Mouse (Mus musculus): ENCODE measurements at regions not wholly inside any gene's neighbourhood (a gene's known extent, or its start where the extent isn't known, plus 50 kb on each side); places are given as distances from the start of the nearest gene placed in this dataset.

DNA sequence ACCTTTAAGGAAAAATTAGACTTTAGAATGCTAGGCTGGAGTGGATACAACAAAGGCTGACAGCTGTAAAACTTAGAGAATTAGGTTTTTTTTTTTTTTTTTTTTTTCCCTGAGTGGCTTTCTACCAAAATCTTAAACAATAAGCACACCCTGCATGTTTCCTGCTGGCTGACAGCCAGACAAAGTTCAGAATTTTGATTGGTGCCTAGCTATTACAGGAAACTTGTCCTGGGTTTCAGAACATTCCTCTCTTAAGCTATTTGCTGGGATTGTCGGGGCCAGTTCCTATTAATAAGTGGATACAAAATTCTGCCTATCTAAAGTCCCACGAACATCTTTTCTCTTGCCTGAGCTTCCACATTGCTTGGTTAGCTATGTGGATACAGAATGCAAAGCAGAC lies 296.7 kb upstream of the Tenm2 start:
- TF ChIP-seq POLR2A (IDR thresholded peaks at IDR 0.05; ENCODE audit: extremely low read depth, insufficient read depth, low read length) (no peak), CTCF (IDR thresholded peaks at IDR 0.05; ENCODE audit: extremely low read depth, insufficient read depth, low read length) (no peak)
- no peak overlapping the region for H3K4me3 ChIP-seq (ENCODE audit: insufficient read depth, low read length)
- H3K4me1 ChIP-seq (ENCODE audit: control insufficient read depth, insufficient read depth, low read length) = no peaks in the 10 kb centered on the region
- no peak overlapping the region for H3K27ac ChIP-seq (ENCODE audit: insufficient read depth, low read length)

DNA sequence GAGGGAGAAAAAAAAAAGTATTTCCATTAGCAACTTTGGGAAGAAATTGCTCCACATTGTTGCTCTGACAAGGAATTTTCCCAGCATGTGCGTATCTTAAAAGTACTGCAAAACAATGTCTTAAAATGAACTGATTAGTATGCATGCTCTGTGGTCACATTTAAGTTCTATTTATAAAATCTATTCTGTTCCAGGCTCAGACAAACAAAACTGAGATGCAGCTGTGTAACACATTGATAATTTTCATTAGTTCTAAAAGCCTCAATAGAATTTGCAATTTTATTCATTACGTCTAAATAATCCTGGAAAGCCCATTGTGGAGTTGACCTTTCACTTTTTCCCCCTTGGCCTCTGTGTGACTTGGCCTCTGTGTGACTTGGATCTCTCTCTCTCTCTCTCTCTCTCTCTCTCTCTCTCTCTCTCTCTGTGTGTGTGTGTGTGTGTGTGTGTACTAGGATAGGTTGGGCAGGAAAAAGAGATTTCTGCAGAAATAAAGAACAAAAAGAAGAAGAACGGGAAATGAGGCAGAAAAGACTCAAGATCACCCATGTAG lies 262.8 kb upstream of the Tenm2 start:
- Histone ChIP-seq H3K27ac (ENCODE audit: insufficient read depth, low read length) (no peak overlapping the region), H3K4me3 (ENCODE audit: insufficient read depth, low read length) (no peak overlapping the region)
- no peak for TF ChIP-seq CTCF (IDR thresholded peaks at IDR 0.05; ENCODE audit: extremely low read depth, insufficient read depth, low read length)
- TF ChIP-seq POLR2A (IDR thresholded peaks at IDR 0.05; ENCODE audit: extremely low read depth, insufficient read depth, low read length) = no peak

DNA sequence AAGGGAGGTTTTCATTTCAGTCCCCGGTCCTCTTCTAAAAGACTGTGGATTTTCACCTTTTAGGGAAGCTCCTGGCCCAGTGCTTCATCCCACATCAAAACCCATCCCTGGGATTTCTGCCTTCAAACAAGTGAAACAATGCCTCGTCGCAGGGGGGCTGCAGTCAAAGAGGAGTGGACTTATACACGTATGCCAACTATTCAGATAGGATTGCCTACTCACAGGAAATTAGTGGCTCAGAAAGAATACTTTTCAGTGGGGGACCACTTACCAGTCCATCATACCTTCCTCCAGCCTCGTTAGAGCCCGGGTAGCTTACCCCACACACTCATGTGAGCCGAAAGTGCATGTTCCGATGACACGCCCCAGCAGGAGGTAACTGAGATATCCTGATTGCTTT lies 262.1 kb upstream of the Tenm2 start:
- H3K4me1 ChIP-seq (ENCODE audit: control insufficient read depth, insufficient read depth, low read length) = no peaks in the 10 kb centered on the region
- TF ChIP-seq POLR2A (IDR thresholded peaks at IDR 0.05; ENCODE audit: extremely low read depth, insufficient read depth, low read length) (no peak), CTCF (IDR thresholded peaks at IDR 0.05; ENCODE audit: extremely low read depth, insufficient read depth, low read length) (no peak)
- no peak overlapping the region for H3K27ac ChIP-seq (ENCODE audit: insufficient read depth, low read length)
- H3K4me3 ChIP-seq (ENCODE audit: insufficient read depth, low read length) = no peak overlapping the region

More for the DNA sequence above, 262.8 kb upstream of the Tenm2 start:
- no peaks in the 10 kb centered on the region for H3K4me1 ChIP-seq (ENCODE audit: control insufficient read depth, insufficient read depth, low read length)

DNA sequence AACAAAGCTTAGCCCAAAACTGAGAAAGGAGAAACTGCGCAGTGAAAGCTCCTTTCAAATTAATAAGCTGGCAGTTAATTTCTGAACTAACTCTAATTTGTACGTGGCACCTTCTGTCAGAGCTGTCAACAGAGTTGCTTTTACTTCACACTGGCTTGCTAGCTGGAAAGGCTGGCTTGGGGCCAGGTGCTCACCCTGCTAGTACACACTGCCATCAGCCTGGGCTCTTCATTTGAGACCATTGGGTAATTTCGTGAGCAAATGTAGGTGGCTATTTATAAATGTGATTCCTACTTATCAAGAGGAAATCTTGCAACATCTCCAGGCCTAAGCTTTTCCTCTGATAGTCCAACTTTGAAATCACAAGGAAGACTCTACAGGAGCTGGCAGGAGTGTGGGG lies 244.5 kb upstream of the Tenm2 start:
- H3K27ac ChIP-seq (ENCODE audit: insufficient read depth, low read length) = no peak overlapping the region
- no peaks in the 10 kb centered on the region for H3K4me1 ChIP-seq (ENCODE audit: control insufficient read depth, insufficient read depth, low read length)
- TF ChIP-seq CTCF (IDR thresholded peaks at IDR 0.05; ENCODE audit: extremely low read depth, insufficient read depth, low read length) = no peak
- TF ChIP-seq POLR2A (IDR thresholded peaks at IDR 0.05; ENCODE audit: extremely low read depth, insufficient read depth, low read length) = no peak
- H3K4me3 ChIP-seq (ENCODE audit: insufficient read depth, low read length) = no peak overlapping the region

DNA sequence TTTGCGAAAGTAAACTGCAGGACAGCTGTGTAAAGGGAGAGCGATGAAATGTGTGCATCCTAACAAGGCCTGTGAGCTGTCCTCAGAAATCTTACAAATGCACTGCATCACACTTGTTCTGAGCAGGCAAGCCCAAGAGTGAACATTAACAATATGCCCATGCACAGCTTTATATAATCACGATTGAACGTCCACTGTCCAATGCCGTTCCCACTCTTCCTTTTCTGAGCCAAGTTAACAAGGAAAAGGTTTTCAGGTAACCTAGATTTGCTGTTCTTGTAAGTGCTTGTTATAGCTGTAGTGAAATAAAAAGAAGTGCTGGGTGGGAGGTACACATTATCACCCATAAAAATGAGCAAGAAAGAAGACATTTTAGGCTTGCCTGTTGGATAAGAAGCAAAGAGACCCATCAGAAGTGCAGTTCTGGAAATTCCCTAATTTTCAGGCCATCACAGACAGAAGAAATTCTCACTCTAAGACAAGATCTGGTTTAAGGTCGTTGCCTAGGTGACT lies 243.3 kb upstream of the Tenm2 start:
- Histone ChIP-seq H3K4me1 (ENCODE audit: control insufficient read depth, insufficient read depth, low read length) (no peaks in the 10 kb centered on the region), H3K4me3 (ENCODE audit: insufficient read depth, low read length) (no peak overlapping the region), H3K27ac (ENCODE audit: insufficient read depth, low read length) (no peak overlapping the region)
- TF ChIP-seq POLR2A (IDR thresholded peaks at IDR 0.05; ENCODE audit: extremely low read depth, insufficient read depth, low read length) = no peak
- TF ChIP-seq CTCF (IDR thresholded peaks at IDR 0.05; ENCODE audit: extremely low read depth, insufficient read depth, low read length) = no peak

DNA sequence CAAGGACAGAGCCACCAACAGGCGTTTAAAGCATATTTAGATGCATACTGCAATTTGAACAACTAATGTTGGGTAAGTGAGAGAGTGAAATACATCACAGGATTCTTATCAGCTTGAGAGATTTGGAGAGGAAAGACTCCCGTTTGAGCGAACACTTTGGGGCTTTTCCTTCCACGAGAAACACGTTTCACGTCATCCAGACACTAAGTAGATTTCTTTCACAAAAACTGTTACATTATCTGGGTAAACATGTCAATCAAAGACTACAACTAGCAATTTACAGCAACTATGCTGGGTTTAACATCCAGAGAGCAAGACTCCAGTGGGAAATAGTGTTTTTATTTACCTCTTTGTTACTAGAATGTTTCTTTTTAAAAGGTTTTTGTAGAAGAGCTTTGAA lies 238.3 kb upstream of the Tenm2 start:
- Histone ChIP-seq H3K4me1 (ENCODE audit: control insufficient read depth, insufficient read depth, low read length) (no peaks in the 10 kb centered on the region), H3K4me3 (ENCODE audit: insufficient read depth, low read length) (no peak overlapping the region), H3K27ac (ENCODE audit: insufficient read depth, low read length) (no peak overlapping the region)
- TF ChIP-seq POLR2A (IDR thresholded peaks at IDR 0.05; ENCODE audit: extremely low read depth, insufficient read depth, low read length) (no peak), CTCF (IDR thresholded peaks at IDR 0.05; ENCODE audit: extremely low read depth, insufficient read depth, low read length) (no peak)

DNA sequence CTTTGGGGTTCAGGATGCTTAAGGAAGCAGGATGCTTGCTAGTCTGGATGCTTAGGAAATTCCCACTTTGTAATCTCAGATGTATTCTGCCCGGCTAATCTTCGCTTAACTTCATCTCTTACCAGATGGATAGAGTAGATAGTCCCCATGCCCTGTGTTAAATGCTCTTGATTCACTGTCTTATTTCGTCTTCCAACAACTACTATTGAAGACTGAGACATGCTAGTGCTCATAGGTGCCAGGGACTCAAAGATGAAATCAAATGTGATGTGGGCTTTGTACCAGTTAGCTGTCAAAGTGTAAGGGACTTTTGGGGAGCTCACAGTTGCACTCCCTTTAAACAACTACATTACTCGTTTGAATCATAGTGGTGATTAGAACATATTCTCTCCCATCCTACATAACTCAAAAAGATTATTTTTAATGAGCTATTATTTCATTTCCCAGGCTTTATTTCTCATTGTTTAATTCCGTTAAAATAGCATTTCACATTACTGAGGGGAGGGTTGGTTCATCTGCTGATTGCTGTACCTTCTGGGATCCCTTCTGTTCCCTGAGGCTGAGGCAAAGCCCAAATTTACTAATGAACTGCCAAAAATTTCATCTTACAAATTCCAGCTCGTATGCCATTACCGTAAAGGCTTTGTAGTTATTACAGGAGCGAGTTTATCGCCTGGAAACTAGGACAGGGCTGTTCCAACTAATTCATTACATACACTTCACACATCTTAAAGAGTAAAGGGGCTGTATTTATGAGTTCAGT lies 228.1 kb upstream of the Tenm2 start:
- Histone ChIP-seq H3K4me3 (ENCODE audit: insufficient read depth, low read length) (no peak overlapping the region), H3K27ac (ENCODE audit: insufficient read depth, low read length) (no peak overlapping the region), H3K4me1 (ENCODE audit: control insufficient read depth, insufficient read depth, low read length) (no peaks in the 10 kb centered on the region)
- no peak for TF ChIP-seq POLR2A (IDR thresholded peaks at IDR 0.05; ENCODE audit: extremely low read depth, insufficient read depth, low read length)
- no peak for TF ChIP-seq CTCF (IDR thresholded peaks at IDR 0.05; ENCODE audit: extremely low read depth, insufficient read depth, low read length)

DNA sequence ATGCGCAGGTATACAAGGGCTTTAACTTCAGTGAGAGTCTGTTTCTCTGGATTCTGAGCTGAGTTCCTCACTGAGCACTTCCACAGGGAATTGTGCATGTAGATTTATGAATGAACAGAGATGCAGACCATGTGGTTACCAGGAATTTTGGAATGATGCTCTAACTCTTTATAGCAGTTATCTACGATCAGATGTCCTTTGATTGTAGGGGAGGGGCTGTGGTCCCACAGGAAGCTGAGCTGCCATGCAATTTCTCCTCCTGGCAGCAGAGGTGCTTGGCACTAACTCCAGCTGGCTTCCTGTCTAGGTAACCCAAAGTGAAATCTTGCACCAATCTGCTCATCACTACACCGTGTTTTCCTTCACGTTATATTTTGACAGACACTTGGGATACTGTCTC lies 226.6 kb upstream of the Tenm2 start:
- H3K4me1 ChIP-seq (ENCODE audit: control insufficient read depth, insufficient read depth, low read length) = no peaks in the 10 kb centered on the region
- H3K27ac ChIP-seq (ENCODE audit: insufficient read depth, low read length) = no peak overlapping the region
- TF ChIP-seq CTCF (IDR thresholded peaks at IDR 0.05; ENCODE audit: extremely low read depth, insufficient read depth, low read length) = no peak
- TF ChIP-seq POLR2A (IDR thresholded peaks at IDR 0.05; ENCODE audit: extremely low read depth, insufficient read depth, low read length) = no peak

DNA sequence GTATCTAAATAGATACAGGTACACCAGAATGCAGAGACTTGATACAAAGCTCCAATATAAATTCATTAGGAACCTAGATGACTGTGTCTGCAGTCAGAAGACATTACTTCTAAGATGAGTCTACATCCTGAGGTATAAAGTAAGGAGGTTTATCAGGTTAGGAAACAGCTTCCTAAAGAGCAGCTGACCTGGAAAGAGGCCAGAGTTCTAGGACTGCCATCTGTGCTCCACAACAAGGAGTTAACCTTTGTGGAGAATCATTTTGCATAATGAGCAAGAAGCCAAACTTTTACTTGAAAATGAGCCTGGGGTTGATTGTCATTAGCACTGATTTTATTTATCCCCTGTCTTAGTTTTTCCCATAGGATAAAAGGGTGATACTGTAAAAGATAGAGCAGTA lies 211.6 kb upstream of the Tenm2 start:
- TF ChIP-seq POLR2A (IDR thresholded peaks at IDR 0.05; ENCODE audit: extremely low read depth, insufficient read depth, low read length) (no peak), CTCF (IDR thresholded peaks at IDR 0.05; ENCODE audit: extremely low read depth, insufficient read depth, low read length) (no peak)
- Histone ChIP-seq H3K4me3 (ENCODE audit: insufficient read depth, low read length) (no peak overlapping the region), H3K27ac (ENCODE audit: insufficient read depth, low read length) (no peak overlapping the region), H3K4me1 (ENCODE audit: control insufficient read depth, insufficient read depth, low read length) (no peaks in the 10 kb centered on the region)

More for the DNA sequence above, 226.6 kb upstream of the Tenm2 start:
- H3K4me3 ChIP-seq (ENCODE audit: insufficient read depth, low read length) = no peak overlapping the region

DNA sequence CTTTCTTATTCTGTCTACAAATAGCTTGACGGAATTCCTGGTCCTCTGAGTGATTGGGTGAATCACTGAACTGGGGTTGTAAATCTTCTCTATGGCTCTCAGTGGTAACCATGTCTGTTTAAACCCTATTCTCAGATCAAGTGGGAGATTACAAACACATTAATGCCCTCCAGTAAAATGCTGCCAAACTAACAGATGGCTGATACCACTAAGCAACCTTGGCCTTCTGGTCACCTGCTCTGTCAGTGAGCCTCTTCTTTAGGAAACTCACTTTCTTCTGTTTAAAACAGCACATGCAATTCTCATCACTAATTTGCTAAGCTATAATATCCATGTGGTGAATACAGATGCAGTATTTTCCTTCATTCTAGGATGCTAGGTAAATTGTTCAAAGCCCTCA lies 210.9 kb upstream of the Tenm2 start:
- TF ChIP-seq POLR2A (IDR thresholded peaks at IDR 0.05; ENCODE audit: extremely low read depth, insufficient read depth, low read length) (no peak), CTCF (IDR thresholded peaks at IDR 0.05; ENCODE audit: extremely low read depth, insufficient read depth, low read length) (no peak)
- Histone ChIP-seq H3K27ac (ENCODE audit: insufficient read depth, low read length) (no peak overlapping the region), H3K4me3 (ENCODE audit: insufficient read depth, low read length) (no peak overlapping the region), H3K4me1 (ENCODE audit: control insufficient read depth, insufficient read depth, low read length) (no peaks in the 10 kb centered on the region)

Measured in cortical plate, adult 2 months (tissue).